ENCODE assay signal across 28 mouse cellular contexts in genomic region chr16:9115548-9115947, GRCm38 (mm10).
DNase-seq lines count a peak whose midpoint lies in the region; ATAC-seq lines count a peak whose summit lies in the region.
"Had no signal": no experiment of that assay in that cellular context is flagged by ENCODE, and none has a peak within 500 bp of the region (broad histone marks: within the 10 kb centered on the region; RNA-seq: fewer than 3 reads in every experiment).

No protein-coding gene starts in this region.

- no peak overlapping the region for H3K27ac ChIP-seq in neural tube, embryonic 15.5 days (replicated peaks)
- no peak overlapping the region for H3K27ac ChIP-seq in embryonic facial prominence, embryonic 10.5 days (replicated peaks)
- H3K27ac ChIP-seq: heart, adult 2 months; intestine, embryonic 15.5 days; limb, embryonic 12.5 days; macrophage; midbrain, embryonic 10.5 days; neural tube, embryonic 12.5 days; stomach, postnatal 0 days had no signal

- peak; percentile 74 for DNase-seq in heart, adult 11 months
- no peak for DNase-seq in heart, adult 9 months (ENCODE audit: low spot score in 2 of 2)
- DNase-seq in neural tube, embryonic 10.5 days (ENCODE audit: extremely low spot score, low spot score), result peak; percentile 19
- peak; percentile 60 for DNase-seq in embryonic facial prominence, embryonic 10.5 days (ENCODE audit: low spot score)
- no peak for DNase-seq in spleen, adult 18-20 months
- DNase-seq in adrenal gland, postnatal 36 days, result no peak
- DNase-seq: adrenal gland, postnatal 25 days; cerebellum, adult 11 months; cerebellum, adult 9-11 months; gastrocnemius, postnatal 14 days; heart, adult 2 months; kidney, adult 8-10 months; kidney, postnatal 10 days; liver, postnatal 0 days; right cerebral cortex, adult 18-20 months; thymus, adult 2 months; thymus, postnatal 4 days had no signal

- WGBS in neural tube, embryonic 15.5 days, result 49% methylated on average over 5 of the region's 5 CpGs
- 28% methylated on average over 5 of the region's 5 CpGs for WGBS in embryonic facial prominence, embryonic 10.5 days

- H3K9ac ChIP-seq in neural tube, embryonic 15.5 days (replicated peaks), result no peak overlapping the region
- H3K9ac ChIP-seq: intestine, embryonic 15.5 days; limb, embryonic 12.5 days; liver, postnatal 0 days; neural tube, embryonic 12.5 days had no signal

- H3K27me3 ChIP-seq in neural tube, embryonic 15.5 days (replicated peaks), result no peaks in the 10 kb centered on the region
- no peaks in the 10 kb centered on the region for H3K27me3 ChIP-seq in embryonic facial prominence, embryonic 10.5 days (replicated peaks; ENCODE audit: low read depth, poor library complexity, severe bottlenecking)
- H3K27me3 ChIP-seq: intestine, embryonic 15.5 days; limb, embryonic 12.5 days; neural tube, embryonic 12.5 days had no signal

- H3K4me3 ChIP-seq in neural tube, embryonic 15.5 days (replicated peaks), result no peak overlapping the region
- no peak overlapping the region for H3K4me3 ChIP-seq in embryonic facial prominence, embryonic 10.5 days
- H3K4me3 ChIP-seq: heart, adult 2 months; intestine, embryonic 15.5 days; limb, embryonic 12.5 days; midbrain, embryonic 10.5 days; neural tube, embryonic 12.5 days had no signal

- no peaks in the 10 kb centered on the region for H3K36me3 ChIP-seq in neural tube, embryonic 15.5 days
- peaks cover 3% of the 10 kb centered on the region; the same call in 1 of the 2 replicates for H3K36me3 ChIP-seq in embryonic facial prominence, embryonic 10.5 days (replicated peaks)
- H3K36me3 ChIP-seq: intestine, embryonic 15.5 days; limb, embryonic 12.5 days; midbrain, embryonic 10.5 days; neural tube, embryonic 12.5 days had no signal

- H3K9me3 ChIP-seq in neural tube, embryonic 15.5 days (replicated peaks), result no peaks in the 10 kb centered on the region
- H3K9me3 ChIP-seq in embryonic facial prominence, embryonic 10.5 days, result peaks cover 5% of the 10 kb centered on the region; the same call in 1 of the 2 replicates
- H3K9me3 ChIP-seq: intestine, embryonic 15.5 days; midbrain, embryonic 10.5 days; neural tube, embryonic 12.5 days had no signal

- H3K4me1 ChIP-seq in neural tube, embryonic 15.5 days, result no peaks in the 10 kb centered on the region
- peaks cover 38% of the 10 kb centered on the region for H3K4me1 ChIP-seq in embryonic facial prominence, embryonic 10.5 days
- H3K4me1 ChIP-seq: intestine, embryonic 15.5 days; limb, embryonic 12.5 days; neural tube, embryonic 12.5 days had no signal

- H3K4me2 ChIP-seq in neural tube, embryonic 15.5 days, result no peak overlapping the region
- H3K4me2 ChIP-seq: intestine, embryonic 15.5 days; limb, embryonic 12.5 days; liver, embryonic 11.5 days; neural tube, embryonic 12.5 days had no signal

- ATAC-seq in neural tube, embryonic 15.5 days (ENCODE audit: low FRiP score), result no peak
- ATAC-seq: CD4-positive, CD25-positive, alpha-beta regulatory T cell, adult 4 months; hindbrain, embryonic 16.5 days; intestine, embryonic 15.5 days; liver, postnatal 0 days; lung, postnatal 0 days had no signal

Comparison
In these comparisons a context has a peak if more than half of its experiments do, and no peak if none do; other contexts are left out.
1. DNase-seq: peak in heart, adult 11 months (single experiment), neural tube, embryonic 10.5 days (single experiment) and embryonic facial prominence, embryonic 10.5 days (single experiment); none in heart, adult 9 months (0 of 2), spleen, adult 18-20 months (0 of 2) and adrenal gland, postnatal 36 days (0 of 2).